Comparison of ENCODE assay signal across 27 mouse cellular contexts in the genomic region with DNA sequence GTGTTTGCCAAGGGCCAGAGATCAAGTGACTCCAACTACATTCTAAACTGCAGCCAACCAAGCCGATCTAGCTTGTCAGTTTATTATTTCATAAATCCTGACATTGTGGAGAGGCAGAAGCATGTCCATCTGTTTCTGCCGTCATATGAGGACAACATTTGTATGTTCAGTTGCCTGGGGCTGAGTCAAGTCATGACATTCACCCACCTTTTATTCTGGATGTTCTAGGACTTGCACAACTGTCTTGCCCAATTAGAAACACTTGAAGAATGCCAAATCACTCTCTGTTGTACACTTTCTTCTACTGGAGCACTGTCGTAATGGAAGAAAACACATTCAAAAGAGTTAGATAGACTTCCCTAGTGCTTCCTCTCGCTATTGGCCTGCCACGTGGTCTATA. TPM values are rescaled to one million over a fixed set of nuclear protein-coding genes. Genes with fewer than 3 reads are reported as not detected.
DNase-seq lines count a peak whose midpoint lies in the region; ATAC-seq lines count a peak whose summit lies in the region.
"Had no signal": no experiment of that assay in that cellular context is flagged by ENCODE, and none has a peak within 500 bp of the region (broad histone marks: within the 10 kb centered on the region; RNA-seq: fewer than 3 reads in every experiment).

No protein-coding gene starts in this region.

- peak overlapping the region; percentile 43 for H3K4me2 ChIP-seq in liver, embryonic 11.5 days
- H3K4me2 ChIP-seq in liver, embryonic 13.5 days = peak overlapping the region; percentile 52
- peak overlapping the region; percentile 62 for H3K4me2 ChIP-seq in liver, embryonic 16.5 days (ENCODE audit: low read depth, low read length)
- H3K4me2 ChIP-seq: forebrain, embryonic 12.5 days; heart, embryonic 13.5 days; hindbrain, embryonic 14.5 days had no signal

- H3K4me1 ChIP-seq in liver, embryonic 11.5 days (replicated peaks; ENCODE audit: control insufficient read depth, insufficient read depth, low read length) = peaks cover 29% of the 10 kb centered on the region
- H3K4me1 ChIP-seq in liver, embryonic 13.5 days (replicated peaks) = peaks cover 78% of the 10 kb centered on the region
- peaks cover 48% of the 10 kb centered on the region for H3K4me1 ChIP-seq in liver, embryonic 16.5 days (ENCODE audit: control insufficient read depth, low read depth, low read length)

- no peaks in the 10 kb centered on the region for H3K27me3 ChIP-seq in liver, embryonic 11.5 days (replicated peaks; ENCODE audit: control insufficient read depth, insufficient read depth, low read length)
- no peaks in the 10 kb centered on the region for H3K27me3 ChIP-seq in liver, embryonic 13.5 days
- H3K27me3 ChIP-seq in liver, embryonic 16.5 days (ENCODE audit: control insufficient read depth, insufficient read depth, low read depth, low read length) = no peaks in the 10 kb centered on the region
- H3K27me3 ChIP-seq: CH12.LX; heart, embryonic 13.5 days; Patski had no signal

- H3K4me3 ChIP-seq in liver, embryonic 11.5 days (ENCODE audit: low read depth, low read length) = no peak overlapping the region
- H3K4me3 ChIP-seq in liver, embryonic 13.5 days (replicated peaks) = no peak overlapping the region; the same call in 1 of the 2 replicates
- no peak overlapping the region for H3K4me3 ChIP-seq in liver, embryonic 16.5 days (ENCODE audit: low read depth, low read length)
- H3K4me3 ChIP-seq: forebrain, embryonic 12.5 days; heart, adult 2 months; heart, embryonic 10.5 days; heart, embryonic 13.5 days had no signal

- no peaks in the 10 kb centered on the region for H3K36me3 ChIP-seq in liver, embryonic 11.5 days (ENCODE audit: control insufficient read depth, insufficient read depth, low read length)
- no peaks in the 10 kb centered on the region for H3K36me3 ChIP-seq in liver, embryonic 13.5 days
- no peaks in the 10 kb centered on the region for H3K36me3 ChIP-seq in liver, embryonic 16.5 days (ENCODE audit: control insufficient read depth, insufficient read depth)
- H3K36me3 ChIP-seq: forebrain, embryonic 12.5 days; G1E; heart, embryonic 10.5 days; heart, embryonic 13.5 days had no signal

- no peak for ATAC-seq in liver, embryonic 11.5 days (replicated peaks; ENCODE audit: low FRiP score)
- no peak for ATAC-seq in liver, embryonic 13.5 days (ENCODE audit: low read depth)
- no peak for ATAC-seq in liver, embryonic 16.5 days (ENCODE audit: low read depth)
- ATAC-seq in megakaryocyte-erythroid progenitor cell, adult 5-6 weeks (replicated peaks; ENCODE audit: low FRiP score, low TSS enrichment, poor library complexity, severe bottlenecking) = no peak
- no peak for ATAC-seq in granulocyte monocyte progenitor cell, adult 5-6 weeks (replicated peaks; ENCODE audit: poor library complexity, severe bottlenecking)
- ATAC-seq: forebrain, embryonic 16.5 days; hindbrain, postnatal 0 days; Patski had no signal

- no peak overlapping the region for H3K9ac ChIP-seq in liver, embryonic 11.5 days (ENCODE audit: low read depth, low read length)
- peak overlapping the region; percentile 49 for H3K9ac ChIP-seq in liver, embryonic 13.5 days
- H3K9ac ChIP-seq in liver, embryonic 16.5 days (ENCODE audit: low read depth, low read length) = peak overlapping the region; percentile 46; the same call in 1 of the 2 replicates
- H3K9ac ChIP-seq: forebrain, embryonic 12.5 days; heart, embryonic 13.5 days; hindbrain, embryonic 14.5 days had no signal

- no peak for DNase-seq in liver, embryonic 11.5 days (ENCODE audit: low spot score)
- no peak for DNase-seq in liver
- DNase-seq in liver, embryonic 13.5 days = no peak
- DNase-seq in thymus, postnatal 10 days (ENCODE audit: low spot score in 2 of 2) = no peak
- DNase-seq: adrenal gland, postnatal 10 days; adrenal gland, postnatal 36 days; B cell, adult 2 months; cerebellum, adult 18-20 months; cerebellum, adult 9-10 months; cerebellum, postnatal 14 days; gastrocnemius, postnatal 10 days; gastrocnemius, postnatal 36 days; heart, adult 2 months; heart, postnatal 14 days; heart, postnatal 4 days had no signal

- 82% methylated on average over 5 of the region's 5 CpGs for WGBS in liver, embryonic 11.5 days
- 67% methylated on average over 5 of the region's 5 CpGs for WGBS in liver, embryonic 13.5 days (ENCODE audit: insufficient replicate concordance)
- 70% methylated on average over 5 of the region's 5 CpGs for WGBS in liver, embryonic 16.5 days (ENCODE audit: insufficient replicate concordance)

- H3K27ac ChIP-seq in liver, embryonic 11.5 days (ENCODE audit: low read depth, low read length) = peak overlapping the region; percentile 71
- H3K27ac ChIP-seq in liver, embryonic 13.5 days = peak overlapping the region; percentile 94
- peak overlapping the region; percentile 93 for H3K27ac ChIP-seq in liver, embryonic 16.5 days (ENCODE audit: low read length)
- H3K27ac ChIP-seq: forebrain, embryonic 12.5 days; heart, adult 2 months; heart, embryonic 10.5 days; heart, embryonic 13.5 days; hindbrain, embryonic 14.5 days; hindbrain, postnatal 0 days had no signal

- no peaks in the 10 kb centered on the region for H3K9me3 ChIP-seq in liver, embryonic 11.5 days (ENCODE audit: control insufficient read depth, low read length)
- no peaks in the 10 kb centered on the region for H3K9me3 ChIP-seq in liver, embryonic 13.5 days (replicated peaks)
- no peaks in the 10 kb centered on the region for H3K9me3 ChIP-seq in liver, embryonic 16.5 days (replicated peaks; ENCODE audit: control insufficient read depth, low read length)
- H3K9me3 ChIP-seq: forebrain, embryonic 12.5 days; G1E; heart, embryonic 10.5 days; heart, embryonic 13.5 days had no signal

RNA-seq across cellular contexts. Expression of gene Ssx2ip, which starts 27.2 kb away (rescaled TPM):
- 109 and 130 TPM in 2 replicates for polyA plus RNA-seq in liver, embryonic 11.5 days (2014; fragmentation: Nextera tagmentation; extraction: Ambion mirVana)
- 105 and 130 TPM in 2 replicates for polyA plus RNA-seq in liver, embryonic 13.5 days (2015; fragmentation: Nextera tagmentation; extraction: Ambion mirVana)
- polyA plus RNA-seq in liver, embryonic 16.5 days (2015; fragmentation: Nextera tagmentation; extraction: Ambion mirVana) = 60.7 and 67.5 TPM in 2 replicates
- total RNA-seq in megakaryocyte-erythroid progenitor cell, adult 5-6 weeks (2014; fragmentation: Nextera tagmentation) = 45.3 and 50.0 TPM in 2 replicates
- 69.2 and 73.8 TPM in 2 replicates for total RNA-seq in megakaryocyte-erythroid progenitor cell, adult 5-6 weeks (2017)
- total RNA-seq in granulocyte monocyte progenitor cell, adult 5-6 weeks (2014; fragmentation: Nextera tagmentation) = 7.6 and 13.9 TPM in 2 replicates
- 17.7 and 19.8 TPM in 2 replicates for total RNA-seq in granulocyte monocyte progenitor cell, adult 5-6 weeks (2017)
